Mouse (Mus musculus): ENCODE measurements around the gene Hyal1.

- TF ChIP-seq CTCF (IDR thresholded peaks at IDR 0.05; ENCODE audit: borderline replicate concordance, control insufficient read depth, extremely low read depth, insufficient read depth, low read length, poor library complexity) (no peak), POLR2A (IDR thresholded peaks at IDR 0.05; ENCODE audit: control insufficient read depth, extremely low read depth, insufficient read depth, low read length, poor library complexity) (no peak)
Observed at GRCm38 (mm10) chr9:107539940-107540339, 36.8 kb upstream of the Hyal1 start.

All from thymus, adult 2 months (tissue).